Mouse (Mus musculus) induced T-regulatory cell, adult 2 months (primary cell): ENCODE measurements around the gene Cemip2.
A peak's percentile ranks its signal among the peaks of the same experiment; 100 is the strongest.

Experiments used
- DNase-seq: peaks from one replicate; pipeline ENCODE4 v3.0.0-alpha.2; 2012; ENCODE audit warnings: low read depth

Gene Cemip2

DNA sequence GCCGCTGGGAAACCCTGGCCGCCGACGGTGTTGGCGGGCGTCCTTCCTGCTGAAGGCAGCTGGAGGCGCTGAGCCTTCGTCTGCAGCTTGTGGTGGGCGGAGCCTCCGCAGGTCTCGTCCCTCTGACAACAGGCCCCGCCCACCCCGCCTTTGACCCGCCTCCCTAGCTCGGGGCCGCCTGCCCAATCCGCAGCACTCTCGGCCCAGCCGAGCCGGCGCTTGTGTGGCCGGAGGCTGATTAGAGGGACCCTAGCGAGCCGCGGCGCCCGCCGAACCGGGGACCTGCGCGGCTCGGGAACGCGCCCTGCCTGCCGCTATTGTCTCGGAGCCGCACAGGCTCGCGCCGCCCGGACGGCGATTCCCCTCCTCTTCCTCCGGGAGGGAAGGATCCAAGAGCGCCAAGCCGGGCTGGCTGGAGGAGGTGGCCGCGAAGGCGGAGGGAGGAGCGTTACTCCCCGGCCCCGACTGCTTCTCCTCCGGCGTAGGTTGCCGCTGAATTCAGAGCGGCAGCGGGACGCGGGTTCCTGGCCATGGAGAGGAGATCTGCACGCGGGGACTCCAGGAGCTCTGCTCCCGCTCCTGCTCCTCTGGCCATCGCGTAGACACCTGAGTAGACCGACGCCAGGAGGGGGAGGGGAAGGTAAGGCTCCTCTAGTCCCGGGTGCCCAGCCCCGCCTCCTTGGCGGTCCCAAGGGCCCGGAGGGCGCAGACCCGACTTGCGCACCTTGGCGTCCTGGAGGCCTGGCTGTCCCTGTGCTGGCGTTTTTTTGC lies at the start of gene Cemip2:
Gene Cemip2 (plus strand): TSS at position 196 of the 771 bp plus-strand sequence.
- peak; percentile 95 for DNase-seq

DNA sequence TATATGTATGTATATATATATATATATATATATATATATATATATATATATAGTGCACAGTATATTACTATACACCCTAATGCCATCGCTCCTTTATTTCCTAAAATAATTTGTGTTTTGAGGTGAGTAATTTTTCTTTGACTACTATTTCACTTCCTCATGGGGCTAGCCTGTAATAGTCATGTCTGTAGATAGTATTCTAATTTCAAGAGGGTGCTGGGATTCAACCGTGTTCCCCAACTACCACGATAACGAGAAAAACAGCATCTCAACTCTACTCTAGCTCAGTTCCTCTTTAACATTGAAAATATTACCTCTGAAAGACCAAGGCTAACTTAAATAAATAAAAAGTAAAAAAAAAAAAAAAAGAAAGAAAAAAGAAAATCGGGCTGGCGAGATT lies 49.8 kb upstream of the Cemip2 start:
- no peak for DNase-seq

DNA sequence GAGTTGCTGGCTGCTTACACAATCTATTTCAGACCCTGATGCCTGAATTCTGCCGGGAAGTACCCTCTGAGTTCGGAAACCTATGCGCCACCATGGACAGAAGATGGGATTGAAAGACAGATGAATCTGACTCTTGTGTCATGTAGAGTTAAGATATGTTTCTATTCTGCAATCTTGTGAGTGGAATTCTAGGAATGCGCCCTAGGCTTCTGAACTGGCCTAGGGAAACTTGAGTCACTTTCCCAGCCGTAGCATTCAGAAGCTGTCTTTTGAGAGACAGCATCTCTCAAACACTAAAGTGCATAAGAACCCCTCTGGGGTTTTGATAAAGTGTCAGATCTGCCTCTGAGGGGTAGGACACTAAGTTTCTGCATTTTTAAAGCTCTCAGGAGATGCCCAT lies 46.3 kb upstream of the Cemip2 start:
- DNase-seq, result no peak

DNA sequence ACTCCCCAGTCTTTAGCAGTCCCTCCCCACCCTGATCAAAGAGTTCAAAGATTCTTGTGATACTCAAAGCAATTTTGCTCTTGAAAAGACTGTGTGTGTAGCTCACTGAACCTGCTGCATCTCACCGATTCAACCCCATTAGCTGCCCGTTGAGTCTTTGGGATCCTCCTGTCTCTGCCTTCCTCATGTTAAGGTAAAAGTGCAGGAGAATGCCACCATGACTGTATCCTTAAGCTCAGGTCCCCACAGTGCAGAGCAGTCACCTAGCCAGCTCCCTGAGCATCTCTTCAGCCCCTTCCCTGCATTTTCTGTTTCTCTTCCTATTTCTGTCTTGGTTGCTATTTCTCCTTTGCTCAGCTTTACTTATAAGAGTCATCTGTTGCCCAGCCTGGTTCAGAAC lies 45.0 kb upstream of the Cemip2 start:
- no peak for DNase-seq

DNA sequence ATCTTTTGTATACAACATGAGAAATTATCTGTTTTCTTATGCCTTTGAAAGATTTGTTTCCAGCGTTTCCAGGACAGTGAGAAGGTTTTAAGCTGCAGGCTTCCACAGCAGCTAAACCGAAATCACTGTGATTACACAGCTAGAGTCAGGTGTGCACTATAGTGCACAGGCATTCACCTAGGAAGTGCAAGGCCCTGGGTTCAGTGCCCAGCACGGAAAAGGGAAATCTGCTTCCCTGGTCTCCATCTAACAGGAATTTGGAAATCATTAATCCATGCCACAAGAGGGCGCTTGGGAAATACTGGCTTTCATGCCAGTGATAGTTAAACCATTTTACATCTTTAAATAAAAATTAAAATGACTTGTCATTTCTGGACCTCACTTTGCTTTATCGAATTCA lies 44.0 kb upstream of the Cemip2 start:
- DNase-seq, result no peak

DNA sequence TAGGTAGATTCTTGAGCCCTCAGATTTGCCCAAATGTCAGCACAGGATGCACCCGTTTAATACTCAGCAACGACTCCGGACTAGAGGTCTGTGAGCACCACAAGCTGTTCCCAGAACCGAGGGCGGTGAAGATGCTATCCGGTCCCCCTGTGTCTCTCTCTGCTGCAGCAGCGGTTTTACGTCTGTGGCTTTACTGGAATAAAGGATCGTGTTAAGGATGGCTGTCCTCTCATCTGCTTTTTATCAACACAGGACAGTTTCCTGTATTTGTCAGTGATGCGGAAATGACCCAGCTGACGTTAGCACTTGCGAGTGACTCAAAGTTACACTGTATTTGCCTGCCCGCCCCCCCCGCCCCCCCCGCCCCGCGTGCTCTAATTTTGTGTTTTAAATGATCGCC lies 40.7 kb upstream of the Cemip2 start:
- DNase-seq, result peak; percentile 84

DNA sequence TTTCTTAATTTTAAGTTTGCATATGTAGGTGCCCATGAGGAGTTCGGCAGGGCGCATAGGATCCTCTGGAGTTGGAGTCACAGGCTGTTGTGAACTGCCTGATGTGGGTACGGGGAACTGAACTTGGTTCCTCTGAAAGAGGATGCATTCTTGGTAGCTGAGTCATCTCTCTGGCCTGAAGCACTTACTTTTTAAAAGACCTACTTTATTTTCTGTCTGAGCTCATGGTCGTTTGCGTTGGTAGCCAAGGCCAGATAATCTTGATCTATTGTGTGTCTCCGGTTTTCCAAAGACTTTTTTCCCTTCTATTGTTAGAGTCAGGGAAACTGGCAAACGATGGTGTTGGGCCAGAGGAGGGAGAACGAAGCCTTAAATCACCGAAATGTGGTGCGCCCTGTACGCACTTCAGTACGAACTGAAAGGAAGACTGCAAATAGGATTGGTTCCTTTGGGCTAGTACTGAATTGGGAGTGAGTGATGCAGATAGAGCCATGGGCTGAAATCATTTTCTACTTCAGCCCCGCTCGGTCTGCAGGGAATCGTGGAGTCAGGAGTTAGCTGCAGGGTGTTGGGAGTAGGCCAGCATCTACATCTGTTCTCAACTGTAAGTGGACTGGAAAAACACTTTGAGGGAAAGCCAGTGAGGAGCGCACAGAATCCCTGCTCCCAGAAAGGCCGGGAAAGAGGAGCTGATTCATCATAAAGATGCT lies 40.1 kb upstream of the Cemip2 start:
- DNase-seq, result no peak

DNA sequence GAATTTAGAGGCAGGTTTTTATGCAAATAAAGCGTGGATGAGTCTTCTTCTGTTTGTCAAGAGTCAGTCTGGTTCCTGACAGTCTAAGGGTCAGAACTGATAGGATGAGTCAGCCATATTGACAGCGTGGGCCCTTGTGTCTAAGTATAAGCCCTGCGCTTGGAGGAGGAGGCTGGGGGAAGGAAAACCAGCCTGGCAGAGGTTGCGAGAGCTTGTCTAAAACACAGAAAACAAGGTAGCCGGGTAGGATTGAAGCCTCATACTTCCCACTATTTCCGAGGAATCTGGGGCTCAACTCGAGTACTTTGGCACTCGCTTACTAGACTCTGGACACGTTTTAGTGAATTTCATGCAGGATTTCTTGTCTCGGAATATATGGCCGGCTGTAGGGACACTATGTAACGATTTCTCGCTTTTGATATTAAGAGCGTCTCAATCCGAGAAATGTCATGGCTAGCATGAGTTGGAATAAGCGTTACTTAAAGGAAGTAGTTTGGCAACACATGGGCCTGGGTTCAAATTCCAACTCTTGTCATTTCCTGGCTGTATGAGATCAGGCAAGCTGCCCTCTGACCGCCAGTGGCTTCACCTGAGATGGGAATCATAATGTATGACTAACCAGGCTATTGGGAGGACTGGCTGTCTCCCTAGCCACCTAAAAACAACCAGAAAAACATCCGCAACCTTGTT lies 39.4 kb upstream of the Cemip2 start:
- no peak for DNase-seq

DNA sequence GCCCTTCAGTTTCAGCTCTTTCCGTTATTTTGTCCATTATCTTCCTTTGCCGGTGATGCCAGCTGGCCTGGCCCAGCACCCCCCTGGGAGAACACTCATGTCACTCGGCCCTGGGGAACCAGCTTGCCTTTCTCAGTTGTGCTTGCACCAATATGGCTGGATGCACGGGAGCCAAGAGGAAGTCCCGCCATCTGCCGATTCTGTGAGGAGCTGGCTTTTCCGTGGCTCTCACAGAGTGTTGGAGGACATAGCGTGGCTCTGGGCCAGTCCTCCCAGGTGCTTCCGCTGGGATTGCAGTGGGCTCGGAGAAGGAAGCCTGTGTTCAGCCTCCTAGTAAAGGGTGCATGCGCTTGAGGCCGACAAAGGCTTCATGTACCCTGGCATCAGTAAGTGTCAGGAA lies 36.0 kb upstream of the Cemip2 start:
- no peak for DNase-seq

DNA sequence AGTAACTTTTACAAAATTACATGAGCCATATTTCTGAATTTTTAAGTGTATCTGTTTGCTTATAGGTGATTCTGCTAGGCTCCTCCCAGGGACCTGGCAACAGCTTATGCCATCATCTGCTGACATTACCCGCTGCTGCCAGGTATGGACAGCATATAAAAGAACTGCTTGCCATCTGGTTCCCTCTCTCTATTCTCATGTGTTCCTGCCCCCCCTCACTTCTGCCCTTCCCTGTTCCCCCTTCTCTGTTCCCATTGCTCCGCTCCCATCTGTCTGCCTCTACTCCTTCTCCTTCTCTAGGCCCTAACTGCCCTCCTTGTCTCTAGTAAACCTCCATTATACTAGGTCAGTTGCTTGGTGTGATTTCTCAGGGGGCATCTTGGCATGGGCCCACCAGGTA lies 32.6 kb upstream of the Cemip2 start:
- DNase-seq, result no peak

DNA sequence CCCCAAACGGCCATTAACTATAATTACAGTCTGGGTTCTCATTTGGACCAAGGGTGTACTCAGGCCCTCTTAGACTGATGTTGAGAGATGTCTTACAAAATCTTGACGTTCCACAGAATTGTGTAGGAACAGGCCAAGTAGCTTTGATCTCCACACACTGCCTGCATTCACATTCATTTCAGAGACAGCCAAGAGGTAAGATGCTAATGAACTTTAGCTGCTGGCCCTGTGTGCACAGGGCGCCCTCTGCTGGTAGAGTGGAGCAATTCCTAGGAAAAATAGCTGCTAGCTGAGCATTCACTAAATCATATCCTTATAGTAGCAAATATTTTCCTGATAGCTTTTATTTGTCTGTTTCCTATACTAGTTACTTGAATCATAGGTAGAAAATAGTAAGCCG lies 30.8 kb upstream of the Cemip2 start:
- peak; percentile 84 for DNase-seq

DNA sequence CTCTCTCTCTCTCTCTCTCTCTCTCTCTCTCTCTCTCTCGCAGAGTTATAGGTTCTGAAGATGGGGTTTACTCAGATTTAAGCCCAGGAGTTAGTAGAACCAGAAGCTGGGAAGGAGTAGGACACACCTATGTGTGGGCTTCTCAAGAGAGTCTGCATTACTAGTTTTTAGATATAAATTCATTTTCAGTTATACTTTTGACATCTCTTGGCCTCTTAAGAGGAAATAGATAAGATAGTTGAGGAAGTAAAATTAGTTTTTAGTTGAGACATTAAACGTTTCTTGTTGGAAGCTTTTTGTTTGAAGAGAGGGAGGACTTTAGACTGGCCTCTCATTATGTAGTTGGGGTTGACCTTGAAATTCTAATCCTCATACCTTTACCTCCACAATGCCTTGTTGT lies 28.0 kb upstream of the Cemip2 start:
- DNase-seq, result no peak

DNA sequence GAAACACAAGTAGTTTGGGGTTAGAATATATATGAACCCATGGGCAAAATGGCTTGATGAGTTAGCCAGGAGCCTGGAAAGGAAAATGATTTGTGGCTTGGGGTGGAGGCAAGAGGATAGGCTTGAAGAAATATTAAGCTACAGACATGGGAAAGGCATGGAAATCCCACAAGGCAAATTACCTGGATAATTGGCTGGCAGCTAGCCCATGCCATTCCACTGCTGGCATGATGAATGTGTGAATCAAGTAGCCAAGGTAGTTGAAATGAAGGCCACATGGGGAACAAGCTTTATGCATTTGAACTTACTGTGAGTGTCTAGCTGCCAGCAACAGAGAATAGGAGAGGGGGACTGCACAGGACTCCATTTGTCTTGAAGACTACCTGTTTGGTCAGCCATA lies 16.5 kb upstream of the Cemip2 start:
- DNase-seq, result no peak

DNA sequence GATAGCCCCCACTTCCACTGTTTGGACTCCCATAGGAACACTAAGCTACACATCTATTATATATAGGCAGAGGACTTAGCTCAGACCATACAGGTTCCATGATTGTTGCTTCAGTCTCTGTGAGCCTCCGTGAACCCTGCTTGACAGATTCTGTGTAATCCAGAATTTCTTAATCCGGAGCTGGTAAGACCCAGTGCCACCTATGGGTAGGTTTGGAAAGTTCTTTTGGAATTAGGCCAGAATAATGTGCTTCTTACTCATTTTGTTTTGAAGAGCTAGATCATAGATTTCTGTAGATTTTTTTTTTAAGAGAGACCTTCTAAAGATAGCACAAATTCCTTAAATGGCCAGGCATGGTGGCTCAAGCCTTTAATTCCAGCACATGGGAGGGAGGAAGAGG lies 14.1 kb upstream of the Cemip2 start:
- DNase-seq, result no peak

DNA sequence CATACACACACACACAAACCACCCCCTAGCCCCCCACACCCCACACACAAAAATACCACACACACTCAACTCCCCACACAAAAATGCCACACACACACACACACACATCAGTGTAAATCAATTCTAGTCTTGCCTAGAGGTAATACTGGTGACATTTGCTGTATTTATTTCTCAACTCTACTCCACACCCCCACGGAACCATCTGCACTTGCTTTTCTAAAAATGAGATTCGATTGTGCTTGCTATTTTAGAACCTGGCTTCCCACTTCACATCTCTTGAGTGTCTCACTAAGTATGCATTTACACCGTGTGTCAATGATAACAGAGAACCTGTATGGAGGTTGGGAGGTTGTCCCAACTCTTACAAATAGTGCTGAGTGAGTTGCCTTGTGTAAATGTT lies 13.4 kb upstream of the Cemip2 start:
- no peak for DNase-seq

DNA sequence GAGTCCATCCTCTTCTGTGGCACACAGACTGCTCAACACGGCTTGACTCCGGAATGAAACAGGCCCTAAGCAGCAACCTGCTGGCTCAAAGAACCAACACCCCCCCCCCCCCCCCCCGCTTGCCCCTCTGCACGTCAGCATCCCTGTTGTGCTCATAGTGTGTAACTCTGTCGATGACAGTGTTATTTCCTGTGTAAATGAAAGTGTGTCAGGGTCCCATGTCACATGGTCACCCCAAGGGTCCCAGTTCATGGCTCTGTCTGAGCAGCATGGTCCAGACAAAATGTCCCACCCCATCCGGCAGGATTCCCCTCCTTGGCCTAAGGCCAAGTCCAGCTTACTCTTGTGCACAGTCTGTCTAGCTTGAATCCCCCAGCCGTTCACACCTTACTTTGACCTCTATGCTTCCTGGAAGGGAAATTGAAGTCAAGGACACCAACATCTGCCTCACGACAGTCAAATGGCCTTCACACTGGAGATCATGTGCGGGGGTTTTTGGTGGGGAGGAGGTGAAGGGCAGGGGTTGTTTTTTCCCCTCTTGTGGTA lies 10.6 kb upstream of the Cemip2 start:
- DNase-seq, result peak; percentile 44

DNA sequence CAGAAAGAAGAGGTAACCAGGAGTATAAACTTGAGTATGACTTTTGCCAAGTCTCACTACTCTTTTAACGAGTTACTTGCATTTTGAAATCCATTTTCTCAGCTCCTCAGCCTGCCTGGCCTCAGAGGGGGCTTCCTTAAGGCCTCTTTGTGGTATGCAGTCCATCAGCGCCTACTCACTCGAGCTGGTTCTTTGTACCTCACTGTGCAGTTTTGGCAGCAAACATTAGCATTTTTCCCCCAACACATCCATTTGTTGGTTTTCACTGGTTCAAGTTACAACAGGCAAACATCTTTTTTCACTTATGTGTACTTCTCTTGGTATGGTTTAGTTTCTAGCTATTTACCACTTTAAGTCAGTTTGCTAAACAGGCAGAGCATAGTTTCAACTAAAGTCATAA lies 8.3 kb upstream of the Cemip2 start:
- peak; percentile 48 for DNase-seq

DNA sequence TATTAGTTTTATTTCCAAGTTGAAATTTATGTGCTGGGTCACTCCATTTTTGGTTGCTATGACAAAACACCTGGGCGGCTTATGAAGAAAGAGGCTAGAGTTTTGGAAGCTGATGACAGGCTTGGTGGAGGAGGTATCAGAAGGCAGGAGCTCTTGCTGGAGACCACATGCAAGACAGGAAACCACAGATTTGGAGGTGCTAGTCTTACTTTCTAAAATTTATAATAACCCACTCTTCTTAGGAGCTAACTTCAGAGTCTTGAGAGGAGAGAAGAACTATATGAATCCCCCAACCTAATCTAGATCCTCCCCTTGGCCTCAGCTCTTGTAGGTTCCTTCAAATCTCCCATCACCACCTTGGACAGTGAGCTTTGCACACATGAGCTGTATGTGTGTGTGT lies 6.6 kb upstream of the Cemip2 start:
- peak; percentile 55 for DNase-seq

DNA sequence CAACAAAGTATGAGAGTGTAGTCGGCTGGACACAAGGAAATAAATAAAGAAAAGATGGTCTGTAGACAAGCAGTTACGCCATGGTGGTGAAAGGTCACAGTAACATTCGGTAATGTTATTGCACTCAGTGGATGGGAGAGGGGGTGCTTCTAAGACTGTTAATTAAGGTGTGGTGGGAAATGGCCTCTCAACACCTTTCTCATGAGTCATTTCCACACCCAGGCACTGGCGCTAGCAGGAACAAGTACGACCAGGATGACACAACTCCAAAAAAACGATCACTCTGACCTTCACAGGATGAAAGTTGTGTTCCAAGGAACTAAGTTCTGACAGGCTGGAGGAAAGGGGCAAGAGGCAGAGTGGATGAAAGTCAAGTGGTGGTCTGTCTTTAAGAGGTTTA lies 4.5 kb upstream of the Cemip2 start:
- DNase-seq, result peak; percentile 52

DNA sequence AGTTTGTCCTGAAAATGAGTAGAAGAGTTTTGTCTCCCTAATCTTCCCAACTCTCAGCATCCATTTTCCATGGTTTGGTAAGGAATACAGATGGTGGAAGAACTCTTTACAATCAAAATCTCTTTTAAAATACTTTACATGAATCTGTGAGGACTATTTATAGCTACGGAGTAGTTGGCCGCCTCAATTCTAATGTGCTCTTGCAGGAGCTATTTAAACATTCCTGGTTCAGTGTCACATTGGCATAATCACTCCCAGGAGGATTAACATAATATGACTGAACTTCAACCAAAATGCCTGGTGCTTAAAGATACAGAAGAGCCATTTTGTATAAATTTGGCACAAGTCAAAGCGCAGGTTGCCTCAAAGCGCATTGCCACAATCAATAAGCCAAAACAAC lies 2.5 kb upstream of the Cemip2 start:
- DNase-seq, result no peak

DNA sequence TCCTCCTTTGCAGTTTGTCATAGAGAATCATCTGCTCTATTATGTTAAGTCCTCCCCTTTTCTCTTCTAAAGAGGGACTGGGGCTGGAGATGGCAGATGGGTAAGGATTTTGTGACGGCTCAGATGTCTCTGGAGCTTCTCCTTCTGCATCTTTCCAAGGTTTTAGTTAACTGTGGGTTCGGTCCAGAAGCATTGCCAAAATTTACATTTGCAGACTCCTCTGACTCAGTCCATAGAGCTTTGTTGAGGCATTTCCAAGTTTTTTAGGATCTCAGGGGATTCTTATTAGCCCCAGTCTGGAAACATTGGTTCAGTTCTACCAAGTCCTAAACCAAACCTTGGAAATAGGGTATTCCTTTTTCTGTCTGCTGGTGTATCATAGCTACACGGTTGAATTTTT lies 1.5 kb upstream of the Cemip2 start:
- DNase-seq, result no peak

DNA sequence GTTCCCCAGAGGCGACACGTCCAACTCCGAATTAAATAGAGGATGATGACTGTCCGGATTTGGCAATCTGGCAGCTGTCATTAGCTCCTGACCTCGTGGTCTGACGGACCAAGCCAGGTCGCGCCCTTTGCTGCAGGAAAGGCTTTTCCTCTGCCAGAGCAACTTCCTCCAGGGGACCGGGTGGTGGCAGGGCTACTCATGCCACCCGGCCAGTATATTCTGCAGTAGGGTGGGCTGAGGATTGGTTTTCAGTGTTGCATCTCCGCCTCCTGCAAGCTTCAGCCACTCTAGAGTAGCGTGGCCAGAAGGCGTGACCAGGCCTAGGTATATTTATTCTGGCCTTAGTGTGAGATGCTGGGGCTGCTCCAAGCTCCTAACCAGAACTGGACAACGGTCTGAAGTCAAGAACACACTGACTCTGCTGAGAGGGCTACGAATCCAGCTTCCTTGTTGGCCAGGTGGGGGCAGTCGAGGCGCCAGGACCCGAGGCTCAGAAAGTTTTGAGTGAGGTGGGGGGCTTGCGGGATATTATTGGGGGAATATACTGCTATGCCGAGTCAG lies 891 bp upstream of the Cemip2 start:
- peak; percentile 71 for DNase-seq

DNA sequence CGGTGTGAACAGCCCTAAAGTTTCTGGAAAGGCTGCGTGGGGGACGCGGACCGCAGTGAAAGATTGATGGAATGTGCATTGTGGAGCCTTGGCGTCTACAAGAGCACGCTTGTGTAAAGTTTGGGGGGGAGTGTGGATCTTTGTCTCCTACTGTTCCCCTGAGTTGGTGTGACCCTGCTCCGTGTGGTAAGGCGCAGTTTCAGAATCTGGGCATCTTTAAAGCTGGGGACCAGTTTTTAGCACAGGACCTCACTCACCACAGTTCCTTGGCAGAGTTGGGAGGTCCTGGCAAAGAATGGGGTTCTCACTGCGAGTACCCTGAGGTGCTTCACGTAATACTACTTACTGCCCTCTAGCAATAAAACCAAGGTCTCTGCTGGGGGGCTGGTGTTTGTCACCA lies 964 bp downstream of the Cemip2 start:
- no peak for DNase-seq
